21 mouse cellular contexts compared by ENCODE assay signal in the genomic region with DNA sequence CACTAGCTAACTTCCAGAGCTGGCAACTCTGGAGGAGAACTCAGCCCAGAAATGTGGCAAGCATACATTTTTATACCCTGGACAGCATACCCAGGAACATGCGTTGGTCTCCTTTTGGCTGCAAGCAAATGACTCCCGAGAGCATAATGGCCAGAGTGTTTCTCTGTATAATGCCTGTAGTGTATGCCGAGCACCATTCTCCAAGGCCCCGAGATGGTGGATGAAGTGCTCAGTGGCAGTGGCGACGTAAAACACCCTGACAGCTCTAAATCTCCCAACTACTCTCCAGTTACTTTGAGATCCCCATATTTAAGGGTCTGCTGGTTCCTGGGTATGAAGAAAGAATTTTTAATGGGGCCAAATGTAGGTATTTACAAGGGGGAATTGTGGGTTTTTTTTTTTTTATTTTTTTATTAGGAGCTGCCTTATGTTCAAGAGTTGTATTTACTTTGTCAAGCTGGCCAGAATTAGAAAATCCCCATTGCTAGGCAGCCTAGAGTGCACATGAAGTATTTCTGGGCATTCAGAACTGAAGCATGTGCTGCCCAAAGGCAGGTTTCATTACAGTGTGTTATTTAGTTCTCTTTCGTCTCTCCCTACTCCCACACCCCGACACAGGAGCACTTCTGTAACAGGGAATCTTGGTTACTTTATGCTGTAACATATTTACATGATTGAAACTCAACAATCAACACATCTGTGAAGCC. TPM values are rescaled to one million over a fixed set of nuclear protein-coding genes. Genes with fewer than 3 reads are reported as not detected.
DNase-seq lines count a peak whose midpoint lies in the region; ATAC-seq and TF ChIP-seq lines count a peak whose summit lies in the region.
"Had no signal": no experiment of that assay in that cellular context is flagged by ENCODE, and none has a peak within 500 bp of the region (broad histone marks: within the 10 kb centered on the region; RNA-seq: fewer than 3 reads in every experiment).

No protein-coding gene starts in this region.

- DNase-seq in kidney, postnatal 0 days (ENCODE audit: low spot score) = peak; percentile 4
- DNase-seq in kidney, postnatal 36 days = no peak
- DNase-seq in fat pad, adult 2 months (ENCODE audit: extremely low read depth, low read depth, low spot score) = peak; percentile 5
- DNase-seq in midbrain, postnatal 0 days (ENCODE audit: low spot score) = peak; percentile 71
- DNase-seq in heart, adult 18-20 months = no peak
- no peak for DNase-seq in gastrocnemius, postnatal 10 days
- DNase-seq: B cell, adult 2 months; cerebellum, adult 18-20 months; heart, postnatal 14 days; kidney, postnatal 10 days; lung, adult 18-20 months had no signal

- WGBS in kidney, postnatal 0 days = 52% methylated on average over 8 of the region's 8 CpGs
- 50% methylated on average over 8 of the region's 8 CpGs for WGBS in hindbrain, embryonic 16.5 days
- 69% methylated on average over 8 of the region's 8 CpGs for WGBS in midbrain, postnatal 0 days
- 77% methylated on average over 8 of the region's 8 CpGs for WGBS in intestine, embryonic 16.5 days

- H3K4me2 ChIP-seq in kidney, postnatal 0 days (ENCODE audit: low read length) = no peak overlapping the region
- no peak overlapping the region for H3K4me2 ChIP-seq in hindbrain, embryonic 16.5 days (ENCODE audit: low read length)
- H3K4me2 ChIP-seq in midbrain, postnatal 0 days (ENCODE audit: low read depth, low read length, poor library complexity, severe bottlenecking) = no peak overlapping the region
- H3K4me2 ChIP-seq in intestine, embryonic 16.5 days (ENCODE audit: low read depth, low read length) = no peak overlapping the region
- H3K4me2 ChIP-seq: embryonic facial prominence, embryonic 12.5 days had no signal

- no peaks in the 10 kb centered on the region for H3K27me3 ChIP-seq in kidney, postnatal 0 days (ENCODE audit: insufficient read depth, low read length)
- no peaks in the 10 kb centered on the region for H3K27me3 ChIP-seq in hindbrain, embryonic 16.5 days (replicated peaks; ENCODE audit: control insufficient read depth, insufficient read depth, low read length)
- peaks cover 20% of the 10 kb centered on the region for H3K27me3 ChIP-seq in midbrain, postnatal 0 days (ENCODE audit: insufficient read depth, low read length)
- H3K27me3 ChIP-seq in intestine, embryonic 16.5 days (replicated peaks; ENCODE audit: control insufficient read depth, insufficient read depth, low read length) = no peaks in the 10 kb centered on the region
- H3K27me3 ChIP-seq: embryonic facial prominence, embryonic 12.5 days had no signal

- ATAC-seq in kidney, postnatal 0 days (replicated peaks; ENCODE audit: low FRiP score, low read depth) = no peak
- ATAC-seq in hindbrain, embryonic 16.5 days = peak; percentile 87
- ATAC-seq in midbrain, postnatal 0 days (ENCODE audit: low FRiP score) = peak; percentile 72; the same call in 1 of the 2 replicates
- ATAC-seq in intestine, embryonic 16.5 days = no peak
- ATAC-seq: intestine, postnatal 0 days had no signal

- no peak for TF ChIP-seq CTCF in kidney, postnatal 0 days (IDR thresholded peaks at IDR 0.05; ENCODE audit: low read depth)
- no peak for TF ChIP-seq CTCF in midbrain, postnatal 0 days (IDR thresholded peaks at IDR 0.05)

- H3K9ac ChIP-seq in kidney, postnatal 0 days (ENCODE audit: low read depth, low read length) = no peak overlapping the region
- no peak overlapping the region for H3K9ac ChIP-seq in hindbrain, embryonic 16.5 days (ENCODE audit: low read depth, low read length)
- no peak overlapping the region for H3K9ac ChIP-seq in midbrain, postnatal 0 days (replicated peaks; ENCODE audit: low read length, poor library complexity, severe bottlenecking)
- no peak overlapping the region for H3K9ac ChIP-seq in intestine, embryonic 16.5 days (ENCODE audit: low read depth, low read length)
- H3K9ac ChIP-seq: embryonic facial prominence, embryonic 12.5 days had no signal

- H3K27ac ChIP-seq in kidney, postnatal 0 days = no peak overlapping the region
- peak overlapping the region; percentile 59 for H3K27ac ChIP-seq in hindbrain, embryonic 16.5 days (ENCODE audit: low read depth, low read length)
- no peak overlapping the region for H3K27ac ChIP-seq in midbrain, postnatal 0 days (ENCODE audit: low read depth, low read length)
- no peak overlapping the region for H3K27ac ChIP-seq in intestine, embryonic 16.5 days (ENCODE audit: low read length)
- H3K27ac ChIP-seq: embryonic facial prominence, embryonic 12.5 days; macrophage; stomach, postnatal 0 days had no signal

- H3K9me3 ChIP-seq in kidney, postnatal 0 days (replicated peaks; ENCODE audit: low read length) = no peaks in the 10 kb centered on the region
- H3K9me3 ChIP-seq in hindbrain, embryonic 16.5 days (ENCODE audit: control insufficient read depth, low read length) = no peaks in the 10 kb centered on the region
- no peaks in the 10 kb centered on the region for H3K9me3 ChIP-seq in midbrain, postnatal 0 days (ENCODE audit: low read length)
- no peaks in the 10 kb centered on the region for H3K9me3 ChIP-seq in intestine, embryonic 16.5 days (ENCODE audit: control insufficient read depth, low read length)
- H3K9me3 ChIP-seq: embryonic facial prominence, embryonic 12.5 days had no signal

- H3K4me1 ChIP-seq in kidney, postnatal 0 days (replicated peaks; ENCODE audit: insufficient read depth, low read length) = no peaks in the 10 kb centered on the region
- peaks cover 6% of the 10 kb centered on the region for H3K4me1 ChIP-seq in hindbrain, embryonic 16.5 days (ENCODE audit: control insufficient read depth, insufficient read depth, low read depth, low read length)
- no peaks in the 10 kb centered on the region for H3K4me1 ChIP-seq in midbrain, postnatal 0 days (ENCODE audit: insufficient read depth, low read length)
- H3K4me1 ChIP-seq in intestine, embryonic 16.5 days (ENCODE audit: control insufficient read depth, insufficient read depth, low read length) = no peaks in the 10 kb centered on the region

- no peak overlapping the region for H3K4me3 ChIP-seq in kidney, postnatal 0 days (replicated peaks; ENCODE audit: low read depth, low read length)
- H3K4me3 ChIP-seq in hindbrain, embryonic 16.5 days (ENCODE audit: low read length) = no peak overlapping the region
- H3K4me3 ChIP-seq in midbrain, postnatal 0 days (ENCODE audit: low read depth, low read length) = no peak overlapping the region
- H3K4me3 ChIP-seq in intestine, embryonic 16.5 days (ENCODE audit: low read length) = no peak overlapping the region
- H3K4me3 ChIP-seq: embryonic facial prominence, embryonic 12.5 days had no signal

- H3K36me3 ChIP-seq in kidney, postnatal 0 days (ENCODE audit: insufficient read depth, low read length) = no peaks in the 10 kb centered on the region
- H3K36me3 ChIP-seq in hindbrain, embryonic 16.5 days (ENCODE audit: control insufficient read depth, insufficient read depth, low read length) = no peaks in the 10 kb centered on the region
- H3K36me3 ChIP-seq in midbrain, postnatal 0 days (ENCODE audit: insufficient read depth, low read length) = no peaks in the 10 kb centered on the region
- no peaks in the 10 kb centered on the region for H3K36me3 ChIP-seq in intestine, embryonic 16.5 days (ENCODE audit: control insufficient read depth, insufficient read depth, low read length)
- H3K36me3 ChIP-seq: embryonic facial prominence, embryonic 12.5 days had no signal

RNA-seq across cellular contexts. Expression of a gene that starts 46.9 kb away (rescaled TPM):
- polyA plus RNA-seq in kidney, postnatal 0 days (2015; fragmentation: Nextera tagmentation; extraction: Ambion mirVana) = 0.38 TPM in 1 of 2 replicates, not detected in the other
- polyA plus RNA-seq in hindbrain, embryonic 16.5 days (2015; fragmentation: Nextera tagmentation; extraction: Ambion mirVana) = 40.7 and 43.8 TPM in 2 replicates
- total RNA-seq in midbrain, postnatal 0 days (2014; rRNA removed) = 15.4 and 27.1 TPM in 2 replicates
- 6.9 and 11.3 TPM in 2 replicates for polyA plus RNA-seq in midbrain, postnatal 0 days (2015; fragmentation: Nextera tagmentation; extraction: Ambion mirVana)
- not detected for total RNA-seq in heart, adult 18-20 months (2021)
- not detected for total RNA-seq in gastrocnemius, postnatal 10 days (2021)
- polyA plus RNA-seq in intestine, embryonic 16.5 days (2015; fragmentation: Nextera tagmentation; extraction: Ambion mirVana) = 1.2 and 1.8 TPM in 2 replicates
- total RNA-seq: adrenal gland, adult 18-20 months; common myeloid progenitor, adult 5-6 weeks; gastrocnemius, adult 8-10 months; heart, postnatal 14 days; monocyte, adult 5-6 weeks had no signal
- polyA plus RNA-seq: macrophage had no signal

Comparison
In these comparisons a context has a peak if more than half of its experiments do, and no peak if none do; other contexts are left out.
1. DNase-seq: peak in kidney, postnatal 0 days (single experiment), fat pad, adult 2 months (single experiment) and midbrain, postnatal 0 days (single experiment); none in kidney, postnatal 36 days (0 of 2), heart, adult 18-20 months (0 of 2) and gastrocnemius, postnatal 10 days (single experiment).
2. ATAC-seq: peak in hindbrain, embryonic 16.5 days (single experiment) and midbrain, postnatal 0 days (single experiment); none in kidney, postnatal 0 days (single experiment) and intestine, embryonic 16.5 days (single experiment).